Mouse (Mus musculus): ENCODE results near the gene Gna15. TPM values are rescaled to one million over a fixed set of nuclear protein-coding genes. Genes with fewer than 3 reads are reported as not detected.
A peak's percentile ranks its signal among the peaks of the same experiment; 100 is the strongest.

Gene Gna15
- total RNA-seq, 2 experiments from 2014 or later: 0.48 to 0.56 TPM

GRCm38 (mm10) chr10:81523142-81523541 is 883 bp downstream of the Gna15 start:
- DNase-seq: no peak

- no peak for DNase-seq
Observed at GRCm38 (mm10) chr10:81519978-81520365, 4.1 kb downstream of the Gna15 start.

- DNase-seq: no peak
Observed at GRCm38 (mm10) chr10:81519227-81519977, 4.6 kb downstream of the Gna15 start.

GRCm38 (mm10) chr10:81518546-81518945 is 5.5 kb downstream of the Gna15 start:
- peak; percentile 82 for DNase-seq

GRCm38 (mm10) chr10:81517227-81517626 is 6.8 kb downstream of the Gna15 start:
- no peak for DNase-seq

DNA sequence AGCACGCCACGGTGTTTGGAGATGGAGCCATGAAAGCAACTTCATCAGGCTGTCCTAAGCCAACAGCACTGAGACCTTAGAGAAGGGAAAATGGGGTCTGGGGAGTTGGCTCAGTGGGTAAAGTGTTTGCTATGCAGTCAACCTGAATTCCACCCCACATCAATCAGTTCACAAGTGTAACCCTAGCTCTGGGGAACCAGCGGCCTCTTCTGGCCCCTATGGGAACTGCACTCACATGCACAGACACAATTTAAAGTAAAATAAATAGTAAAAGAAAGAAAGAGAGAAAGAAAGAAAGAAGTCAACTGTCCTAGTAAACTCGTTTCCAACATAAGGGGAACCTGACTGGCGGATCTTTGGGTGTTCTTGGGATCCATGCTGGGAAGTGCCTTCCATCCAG is 10.2 kb downstream of the Gna15 start:
- DNase-seq: no peak

GRCm38 (mm10) chr10:81510246-81510810 is 13.7 kb downstream of the Gna15 start:
- no peak for DNase-seq

- DNase-seq: no peak
Observed at GRCm38 (mm10) chr10:81507691-81508489, 16.1 kb downstream of the Gna15 start.

DNA sequence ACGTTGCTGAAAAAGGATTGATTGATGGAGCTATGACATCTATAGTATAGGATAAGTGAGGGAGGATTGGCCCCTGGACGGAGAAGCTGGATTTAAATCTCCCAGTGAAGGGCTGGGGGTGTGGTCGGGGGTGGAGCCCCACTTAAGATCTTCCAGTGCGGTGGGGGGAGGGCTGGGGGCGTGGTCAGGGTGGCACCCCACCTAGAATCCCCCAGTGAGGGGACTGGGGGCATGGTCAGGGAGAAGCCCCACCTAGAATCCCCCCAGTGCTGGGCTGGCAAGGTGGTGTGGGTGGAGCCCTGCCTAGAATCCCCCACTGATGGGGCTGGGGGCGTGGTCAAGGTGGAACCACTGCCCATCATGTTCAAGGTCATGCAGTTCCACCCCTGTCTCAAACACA is 16.9 kb downstream of the Gna15 start:
- no peak for DNase-seq

GRCm38 (mm10) chr10:81505016-81505664 is 18.9 kb downstream of the Gna15 start:
- DNase-seq: no peak

GRCm38 (mm10) chr10:81502658-81503057 is 21.4 kb downstream of the Gna15 start:
- DNase-seq: peak; percentile 94

GRCm38 (mm10) chr10:81501863-81502262 is 22.2 kb downstream of the Gna15 start:
- DNase-seq: no peak

GRCm38 (mm10) chr10:81500032-81500431 is 24.0 kb downstream of the Gna15 start, which contains the start of gene S1pr4:
S1pr4 (minus strand) TSS chr10:81500132.
- no peak for DNase-seq

DNA sequence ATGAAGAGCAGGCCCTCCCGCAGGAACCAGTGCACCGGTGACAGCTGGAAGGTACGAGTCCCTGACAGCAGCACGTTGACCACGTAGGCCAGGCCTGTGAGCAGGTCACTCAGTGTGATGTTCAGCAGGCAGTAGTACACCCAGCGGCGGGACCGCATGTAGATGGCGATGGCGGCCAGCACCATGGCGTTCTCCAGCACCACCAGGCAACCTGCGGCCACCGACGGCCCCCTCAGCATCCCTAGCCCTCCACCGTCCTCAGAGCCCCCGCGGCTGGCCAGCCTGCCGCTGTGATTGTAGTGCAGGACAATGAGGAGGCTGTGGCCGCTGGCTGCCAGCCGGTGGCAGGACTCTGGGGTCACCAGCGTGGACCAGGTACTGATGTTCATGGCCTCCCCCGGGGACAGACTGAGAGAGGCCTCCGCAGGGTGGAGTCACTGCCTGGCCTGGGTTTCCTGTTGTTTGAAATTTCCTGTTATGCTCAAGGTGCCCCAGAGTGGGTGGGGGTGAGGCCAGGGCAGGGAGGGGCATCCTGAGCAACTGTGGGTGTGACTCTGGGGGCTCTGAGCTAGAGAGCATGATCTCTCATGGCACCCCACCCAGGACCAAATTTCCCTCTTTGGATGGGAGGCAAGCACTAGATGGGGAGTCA is 24.6 kb downstream of the Gna15 start:
- no peak for DNase-seq

DNA sequence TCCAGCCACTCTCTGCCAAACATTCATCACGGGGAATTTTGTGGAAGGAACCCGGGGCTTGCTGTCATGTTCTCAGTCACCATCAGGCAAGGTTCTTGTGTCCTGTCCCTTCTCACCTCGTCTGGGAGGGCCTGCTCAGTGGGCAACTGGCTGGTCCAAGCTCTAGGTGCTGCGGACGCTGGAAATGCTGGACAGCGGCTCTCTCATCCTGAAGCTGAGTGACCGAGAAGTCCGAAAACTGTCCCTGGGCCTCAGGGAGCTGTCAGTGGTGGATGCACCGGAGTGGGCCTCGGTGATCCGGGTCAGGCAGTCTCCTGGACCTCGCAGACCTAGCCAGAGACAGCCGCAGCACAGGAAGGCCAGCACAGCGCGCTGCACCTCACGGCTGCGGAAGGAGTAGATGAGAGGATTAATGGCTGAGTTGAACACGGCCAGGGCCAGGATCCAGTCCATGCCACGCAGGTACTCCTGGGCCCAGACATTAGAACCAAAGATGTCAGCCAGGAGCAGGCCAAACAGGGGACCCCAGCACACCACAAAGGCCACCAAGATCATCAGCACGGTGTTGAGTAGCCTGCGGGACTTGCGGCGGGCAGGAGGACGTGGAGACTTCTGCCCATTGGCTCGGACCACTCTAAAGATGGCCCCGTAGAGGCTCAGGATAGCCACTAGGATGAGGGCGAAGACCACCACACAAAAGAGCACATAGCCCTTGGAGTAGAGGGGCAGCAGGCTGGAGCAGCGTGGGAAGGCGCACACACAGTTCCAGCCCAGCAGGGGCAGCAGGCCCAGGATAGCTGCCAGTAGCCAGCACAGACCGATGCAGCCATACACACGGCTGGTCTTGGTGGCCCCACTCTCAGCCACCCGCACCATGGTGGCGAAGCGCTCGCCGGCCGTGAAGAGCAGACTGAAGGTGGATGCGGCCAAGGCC is 25.4 kb downstream of the Gna15 start:
- no peak for DNase-seq

DNA sequence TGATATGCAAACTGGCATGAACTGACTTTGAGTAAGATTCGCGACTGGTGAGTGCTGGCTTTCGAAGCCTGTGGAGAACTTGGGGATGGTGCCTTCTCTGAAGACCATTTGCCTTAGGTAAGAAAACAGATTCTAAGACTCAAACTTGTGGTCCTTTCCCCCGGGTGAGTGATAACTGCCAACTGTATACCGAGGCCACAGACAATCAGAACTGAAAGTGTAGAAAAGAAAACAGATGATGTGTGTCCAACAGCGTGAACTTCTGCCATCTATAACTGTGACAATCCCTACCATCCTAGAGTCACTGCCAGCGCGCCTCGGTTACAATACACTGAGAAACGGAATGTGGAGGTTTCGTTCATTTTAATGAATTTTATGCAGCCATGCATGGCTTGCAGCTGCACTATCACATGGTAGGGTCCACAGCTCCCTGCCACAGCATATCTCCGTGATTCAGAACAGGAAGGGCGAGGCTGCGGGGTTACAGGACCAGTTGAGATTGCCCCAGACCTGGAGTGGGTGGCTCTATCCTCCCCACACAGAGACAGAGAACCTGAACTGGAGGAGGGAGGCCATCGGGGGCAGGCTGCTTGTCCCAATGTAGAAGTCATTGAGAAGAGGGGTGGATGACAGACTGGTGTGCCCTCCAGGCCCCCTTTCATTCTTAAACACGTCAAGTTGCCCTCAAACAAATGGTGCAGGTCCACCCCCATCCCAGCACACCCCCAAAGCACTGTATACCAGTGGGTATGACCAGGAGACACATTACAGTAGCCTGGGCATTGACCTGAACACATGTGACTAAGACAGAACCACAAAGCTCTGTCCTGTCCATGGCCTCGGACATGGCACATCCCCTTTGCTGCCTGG is 26.4 kb downstream of the Gna15 start:
- DNase-seq: no peak

GRCm38 (mm10) chr10:81496969-81497368 is 27.1 kb downstream of the Gna15 start:
- no peak for DNase-seq

- DNase-seq: peak; percentile 98
Observed at GRCm38 (mm10) chr10:81496264-81496901, 27.6 kb downstream of the Gna15 start, which contains the start of gene Ncln. Ncln (minus strand) TSS chr10:81496392.

GRCm38 (mm10) chr10:81495616-81496263 is 28.3 kb downstream of the Gna15 start:
- DNase-seq: no peak
